Mouse (Mus musculus) MEL (cell line): ENCODE measurements around the gene Cep170.

ENCODE experiments used
- CTCF ChIP-seq, 3 experiments: IDR thresholded peaks in 2 of 3; conservative IDR thresholded peaks in 1 of 3; 2 replicates each; pipeline ENCODE4 v1.5.1; 2011 to 2012; ENCODE audit warnings: low read length in 3 of 3, low read depth in 2 of 3, mild to moderate bottlenecking in 2 of 3, improper control_type of control experiment in 1 of 3, inconsistent platforms in 1 of 3, mixed read lengths in 1 of 3, moderate library complexity in 1 of 3; ENCODE audit not compliant: control insufficient read depth in 1 of 3, insufficient read depth in 1 of 3, poor library complexity in 1 of 3, severe bottlenecking in 1 of 3
- EP300 ChIP-seq, 2 experiments: IDR thresholded peaks; 2 replicates each; pipeline ENCODE4 v1.6.1; 2011; ENCODE audit warnings: improper control_type of control experiment in 2 of 2, low read length in 2 of 2, low read depth in 1 of 2, mild to moderate bottlenecking in 1 of 2
- MAFK ChIP-seq: IDR thresholded peaks from 2 replicates; pipeline ENCODE4 v1.6.1; 2011; ENCODE audit warnings: low read depth, mild to moderate bottlenecking, low read length, improper control_type of control experiment, borderline replicate concordance
- POLR2AphosphoS5 ChIP-seq: IDR thresholded peaks from 2 replicates; pipeline ENCODE4 v1.6.1; 2012; ENCODE audit warnings: low read depth, borderline replicate concordance, mild to moderate bottlenecking, inconsistent platforms, low read length, moderate library complexity, mixed read lengths
- USF1 ChIP-seq: IDR thresholded peaks from 2 replicates; pipeline ENCODE4 v1.6.1; 2014; ENCODE audit warnings: low read depth, mild to moderate bottlenecking, inconsistent platforms, low read length, improper control_type of control experiment, moderate library complexity
- USF2 ChIP-seq, 2 experiments: IDR thresholded peaks; 2 replicates each; pipeline ENCODE4 v1.6.1; 2011 to 2012; ENCODE audit warnings: improper control_type of control experiment in 2 of 2, low read length in 2 of 2, borderline replicate concordance in 1 of 2, inconsistent platforms in 1 of 2, low read depth in 1 of 2, mild to moderate bottlenecking in 1 of 2; ENCODE audit not compliant: insufficient read depth in 1 of 2
- ZNF384 ChIP-seq: IDR thresholded peaks from 2 replicates; pipeline ENCODE4 v1.6.1; 2012; ENCODE audit warnings: low read depth, mild to moderate bottlenecking, inconsistent platforms, low read length, improper control_type of control experiment

DNA sequence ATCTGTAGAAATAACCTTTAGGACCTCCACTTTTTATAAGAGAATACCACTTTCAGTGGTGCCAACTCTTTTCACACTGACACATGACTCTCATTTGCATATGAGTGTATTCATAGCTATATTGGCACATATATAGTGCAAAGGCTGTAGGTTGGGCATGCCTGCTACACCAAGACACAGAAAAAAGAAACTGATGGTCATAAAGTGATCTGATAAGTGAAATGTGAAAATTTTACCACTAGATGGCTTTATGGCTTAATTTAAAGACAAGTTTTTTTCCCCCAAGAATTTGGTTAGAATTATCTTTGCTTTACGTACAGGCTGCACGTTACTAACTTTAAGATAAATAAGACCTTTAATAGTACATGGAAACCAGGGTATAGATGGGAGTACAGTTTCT lies 51.6 kb downstream of the Cep170 start:
- TF ChIP-seq EP300 (IDR thresholded peaks at IDR 0.05; ENCODE audit: low read depth in 1 of 2, low read length in 2 of 2): no peak
- TF ChIP-seq ZNF384: no peak
- TF ChIP-seq USF2 (IDR thresholded peaks at IDR 0.05; ENCODE audit: borderline replicate concordance in 1 of 2, insufficient read depth in 1 of 2, low read depth in 1 of 2, low read length in 2 of 2): no peak
- no peak for TF ChIP-seq USF1
- TF ChIP-seq POLR2AphosphoS5: no peak
- TF ChIP-seq CTCF (IDR thresholded peaks at IDR 0.05 in 2 of 3, conservative IDR thresholded peaks at IDR 0.05 in 1 of 3; ENCODE audit: control insufficient read depth in 1 of 3, insufficient read depth in 1 of 3, low read depth in 2 of 3, low read length in 3 of 3, poor library complexity in 1 of 3, severe bottlenecking in 1 of 3): no peak; a peak in 1 of 6 replicates
- no peak for TF ChIP-seq MAFK
